Mouse (Mus musculus) retina, postnatal 7 days (tissue): ENCODE data around the gene Cbs.
"Not testable (repeated sequence)": the region's sequence is repeated elsewhere in the genome, so short reads cannot be mapped to it uniquely, and the experiment has no call there.

Experiments used
- DNase-seq: peaks from one replicate; pipeline ENCODE4 v3.0.0-alpha.2; 2012; ENCODE audit warnings: low read depth, low spot score

The Cbs gene

GRCm38 (mm10) chr17:31646199-31647002 lies 9.4 kb upstream of the Cbs start:
- DNase-seq = no peak

GRCm38 (mm10) chr17:31642913-31643312 lies 5.9 kb upstream of the Cbs start:
- no peak for DNase-seq

GRCm38 (mm10) chr17:31642331-31642730 lies 5.3 kb upstream of the Cbs start:
- no peak for DNase-seq

GRCm38 (mm10) chr17:31639651-31640050 lies 2.6 kb upstream of the Cbs start:
- DNase-seq = no peak

GRCm38 (mm10) chr17:31637866-31638570 lies 980 bp upstream of the Cbs start:
- DNase-seq = no peak

- DNase-seq = no peak
Observed at GRCm38 (mm10) chr17:31636277-31636941, 629 bp downstream of the Cbs start.

- no peak for DNase-seq
Observed at GRCm38 (mm10) chr17:31635781-31636180, 1.3 kb downstream of the Cbs start.

GRCm38 (mm10) chr17:31634896-31635295 lies 2.1 kb downstream of the Cbs start:
- DNase-seq = no peak

- no peak for DNase-seq
Observed at GRCm38 (mm10) chr17:31633007-31633406, 4.0 kb downstream of the Cbs start.

GRCm38 (mm10) chr17:31631081-31631800 lies 5.8 kb downstream of the Cbs start:
- no peak for DNase-seq

GRCm38 (mm10) chr17:31627961-31628360 lies 9.1 kb downstream of the Cbs start:
- no peak for DNase-seq

GRCm38 (mm10) chr17:31623101-31623500 lies 13.9 kb downstream of the Cbs start:
- no peak for DNase-seq

- no peak for DNase-seq
Observed at GRCm38 (mm10) chr17:31613086-31613755, 23.8 kb downstream of the Cbs start.

GRCm38 (mm10) chr17:31609895-31610294 lies 27.1 kb downstream of the Cbs start:
- DNase-seq = no peak

- not testable (repeated sequence) for DNase-seq
Observed at GRCm38 (mm10) chr17:31609173-31609572, 27.9 kb downstream of the Cbs start.

- no peak for DNase-seq
Observed at GRCm38 (mm10) chr17:31607256-31607951, 29.6 kb downstream of the Cbs start.

- DNase-seq = no peak
Observed at GRCm38 (mm10) chr17:31606424-31606823, 30.6 kb downstream of the Cbs start.

GRCm38 (mm10) chr17:31598593-31598992 lies 38.4 kb downstream of the Cbs start:
- DNase-seq = no peak

GRCm38 (mm10) chr17:31597957-31598356 lies 39.1 kb downstream of the Cbs start:
- DNase-seq = no peak

GRCm38 (mm10) chr17:31595077-31595476 lies 42.0 kb downstream of the Cbs start:
- DNase-seq = no peak

GRCm38 (mm10) chr17:31594590-31594989 lies 42.4 kb downstream of the Cbs start:
- no peak for DNase-seq
